Mouse (Mus musculus) MEL (cell line): Measurements from ENCODE around the gene Vamp2. TPM values are rescaled to one million over a fixed set of nuclear protein-coding genes. Genes with fewer than 3 reads are reported as not detected.

ENCODE experiments used
- DNase-seq: peaks from one replicate; pipeline ENCODE4 v3.0.0; 2011; ENCODE audit warnings: low read depth, low spot score
- H3K27ac ChIP-seq: 2 replicates; pipeline ENCODE4 v1.5.1; 2012; ENCODE audit warnings: low read depth, mild to moderate bottlenecking, control low read depth, low read length, moderate library complexity; ENCODE audit not compliant: control insufficient read depth
- H3K27me3 ChIP-seq, 2 experiments: fragments of 150-350 bp in 1 of 2; sonication (generic) in 1 of 2; 2 replicates each; pipeline ENCODE4 v1.6.1; 2012; ENCODE audit warnings: low read length in 2 of 2, mild to moderate bottlenecking in 2 of 2, improper control_type of control experiment in 1 of 2, moderate library complexity in 1 of 2; ENCODE audit not compliant: insufficient read depth in 2 of 2, control insufficient read depth in 1 of 2
- H3K36me3 ChIP-seq, 2 experiments: 2 replicates each; pipeline ENCODE4 v1.6.1; 2012 to 2014; ENCODE audit warnings: low read length in 2 of 2, improper control_type of control experiment in 1 of 2, inconsistent platforms in 1 of 2, mild to moderate bottlenecking in 1 of 2; ENCODE audit not compliant: insufficient read depth in 2 of 2, control insufficient read depth in 1 of 2
- H3K4me1 ChIP-seq, 2 experiments: fragments of 150-350 bp in 1 of 2; sonication (generic) in 1 of 2; 2 replicates each; pipeline ENCODE4 v1.6.1; 2012; ENCODE audit warnings: low read length in 2 of 2, improper control_type of control experiment in 1 of 2, mild to moderate bottlenecking in 1 of 2; ENCODE audit not compliant: insufficient read depth in 2 of 2, control insufficient read depth in 1 of 2
- H3K4me3 ChIP-seq, 2 experiments: fragments of 150-350 bp in 1 of 2; sonication (generic) in 1 of 2; 2 replicates each; pipeline ENCODE4 v1.5.1; 2012; ENCODE audit warnings: low read depth in 2 of 2, low read length in 2 of 2, mild to moderate bottlenecking in 2 of 2, moderate library complexity in 2 of 2, control low read depth in 1 of 2, improper control_type of control experiment in 1 of 2; ENCODE audit not compliant: control insufficient read depth in 1 of 2, insufficient read depth in 1 of 2
- H3K79me2 ChIP-seq: 2 replicates; pipeline ENCODE4 v1.6.1; 2012; ENCODE audit warnings: mild to moderate bottlenecking, low read length, moderate library complexity; ENCODE audit not compliant: control insufficient read depth, poor library complexity, insufficient read depth
- H3K9ac ChIP-seq: 2 replicates; pipeline ENCODE4 v1.6.1; 2012; ENCODE audit warnings: low read depth, mild to moderate bottlenecking, control low read depth, low read length, moderate library complexity; ENCODE audit not compliant: control insufficient read depth, poor library complexity, severe bottlenecking
- H3K9me3 ChIP-seq: fragments of 150-350 bp; sonication (generic); replicated peaks from 2 replicates; pipeline ENCODE4 v1.6.1; 2012; ENCODE audit warnings: mild to moderate bottlenecking, low read length, improper control_type of control experiment, moderate library complexity; ENCODE audit not compliant: insufficient read depth
- BHLHE40 ChIP-seq: IDR thresholded peaks from 2 replicates; pipeline ENCODE4 v1.6.1; 2012; ENCODE audit warnings: low read depth, mild to moderate bottlenecking, inconsistent platforms, low read length, improper control_type of control experiment, borderline replicate concordance
- CHD1 ChIP-seq: IDR thresholded peaks from 2 replicates; pipeline ENCODE4 v1.6.1; 2012; ENCODE audit warnings: low read depth, mild to moderate bottlenecking, inconsistent platforms, low read length, improper control_type of control experiment
- CHD2 ChIP-seq: IDR thresholded peaks from 2 replicates; pipeline ENCODE4 v1.6.1; 2011; ENCODE audit warnings: low read length, improper control_type of control experiment
- CTCF ChIP-seq, 3 experiments: IDR thresholded peaks in 2 of 3; conservative IDR thresholded peaks in 1 of 3; 2 replicates each; pipeline ENCODE4 v1.5.1; 2011 to 2012; ENCODE audit warnings: low read length in 3 of 3, low read depth in 2 of 3, mild to moderate bottlenecking in 2 of 3, improper control_type of control experiment in 1 of 3, inconsistent platforms in 1 of 3, mixed read lengths in 1 of 3, moderate library complexity in 1 of 3; ENCODE audit not compliant: control insufficient read depth in 1 of 3, insufficient read depth in 1 of 3, poor library complexity in 1 of 3, severe bottlenecking in 1 of 3
- GABPA ChIP-seq: IDR thresholded peaks from 2 replicates; pipeline ENCODE4 v1.6.1; 2012; ENCODE audit warnings: low read depth, mild to moderate bottlenecking, inconsistent platforms, low read length, improper control_type of control experiment, moderate library complexity
- HCFC1 ChIP-seq: IDR thresholded peaks from 2 replicates; pipeline ENCODE4 v1.6.1; 2012; ENCODE audit warnings: low read depth, mild to moderate bottlenecking, inconsistent platforms, low read length, improper control_type of control experiment, moderate library complexity
- MEF2A ChIP-seq: IDR thresholded peaks from 2 replicates; pipeline ENCODE4 v1.6.1; 2014; ENCODE audit warnings: low read depth, mild to moderate bottlenecking, inconsistent platforms, low read length, improper control_type of control experiment; ENCODE audit not compliant: poor library complexity, insufficient replicate concordance, severe bottlenecking; ENCODE audit errors: extremely low read depth
- MXI1 ChIP-seq: IDR thresholded peaks from 2 replicates; pipeline ENCODE4 v1.6.1; 2011; ENCODE audit warnings: mild to moderate bottlenecking, low read depth, low read length, improper control_type of control experiment
- MYB ChIP-seq: IDR thresholded peaks from 2 replicates; pipeline ENCODE4 v1.6.1; 2011; ENCODE audit warnings: mild to moderate bottlenecking, low read depth, low read length, improper control_type of control experiment
- NELFE ChIP-seq: IDR thresholded peaks from 2 replicates; pipeline ENCODE4 v1.6.1; 2011; ENCODE audit warnings: low read depth, low read length, improper control_type of control experiment
- POLR2A ChIP-seq, 2 experiments: IDR thresholded peaks; 2 replicates each; pipeline ENCODE4 v1.6.1; 2011 to 2012; ENCODE audit warnings: low read length in 2 of 2, mild to moderate bottlenecking in 2 of 2, control low read depth in 1 of 2, improper control_type of control experiment in 1 of 2, low read depth in 1 of 2, moderate library complexity in 1 of 2; ENCODE audit not compliant: control insufficient read depth in 1 of 2, insufficient read depth in 1 of 2, poor library complexity in 1 of 2
- POLR2AphosphoS2 ChIP-seq: IDR thresholded peaks from 2 replicates; pipeline ENCODE4 v1.6.1; 2011; ENCODE audit warnings: low read length, improper control_type of control experiment
- POLR2AphosphoS5 ChIP-seq: IDR thresholded peaks from 2 replicates; pipeline ENCODE4 v1.6.1; 2012; ENCODE audit warnings: low read depth, borderline replicate concordance, mild to moderate bottlenecking, inconsistent platforms, low read length, moderate library complexity, mixed read lengths
- RCOR1 ChIP-seq: IDR thresholded peaks from 2 replicates; pipeline ENCODE4 v1.6.1; 2012; ENCODE audit warnings: low read depth, mild to moderate bottlenecking, inconsistent platforms, low read length, improper control_type of control experiment
- SMC3 ChIP-seq: IDR thresholded peaks from 2 replicates; pipeline ENCODE4 v1.6.1; 2011; ENCODE audit warnings: low read depth, low read length, improper control_type of control experiment
- TAL1 ChIP-seq: IDR thresholded peaks from 2 replicates; pipeline ENCODE4 v1.6.1; 2012; ENCODE audit warnings: mild to moderate bottlenecking, inconsistent platforms, low read length, moderate library complexity, mixed read lengths
- TCF12 ChIP-seq: IDR thresholded peaks from 2 replicates; pipeline ENCODE4 v1.6.1; 2014; ENCODE audit warnings: low read depth, mild to moderate bottlenecking, inconsistent platforms, low read length, improper control_type of control experiment, moderate library complexity
- USF1 ChIP-seq: IDR thresholded peaks from 2 replicates; pipeline ENCODE4 v1.6.1; 2014; ENCODE audit warnings: low read depth, mild to moderate bottlenecking, inconsistent platforms, low read length, improper control_type of control experiment, moderate library complexity
- ZKSCAN1 ChIP-seq: IDR thresholded peaks from 2 replicates; pipeline ENCODE4 v1.6.1; 2012; ENCODE audit warnings: low read depth, mild to moderate bottlenecking, inconsistent platforms, low read length, improper control_type of control experiment, moderate library complexity
- ZMIZ1 ChIP-seq: IDR thresholded peaks from 2 replicates; pipeline ENCODE4 v1.6.1; 2012; ENCODE audit warnings: low read depth, mild to moderate bottlenecking, inconsistent platforms, low read length, improper control_type of control experiment, moderate library complexity
- polyA plus RNA-seq, 2 experiments: library from polyadenylated mRNA; stranded (reverse) in 1 of 2; unstranded in 1 of 2; fragments of >175 nt in 1 of 2; fragments of >200 nt in 1 of 2; gene quantifications; 2 replicates each; pipeline versions ENCODE4 v1.2.1 to v1.2.4; 2012; ENCODE audit warnings: low replicate concordance in 2 of 2, low read depth in 1 of 2; ENCODE audit not compliant: insufficient read length in 2 of 2, insufficient read depth in 1 of 2, missing spikeins in 1 of 2
- total RNA-seq: library from RNA; depleted of rRNA; stranded (reverse); fragments of 300-350 nt; gene quantifications from 2 replicates; pipeline ENCODE4 v1.2.3, GENCODE M21; 2012

The Vamp2 gene
- total and polyA plus RNA-seq, 3 experiments: 3.3 to 28.9 TPM; not detected in 1

- Histone ChIP-seq H3K36me3 (peaks cover 0 to 11% of the 10 kb centered on the region in 2 experiments; a peak in 2 of 4 replicates), H3K27me3 (no peaks in the 10 kb centered on the region), H3K4me1 (peaks cover 14 to 21% of the 10 kb centered on the region in 2 experiments), H3K9me3 (no peaks in the 10 kb centered on the region), H3K27ac (no peak overlapping the region), H3K79me2 (peaks cover 17% of the 10 kb centered on the region), H3K4me3 (no peak overlapping the region), H3K9ac (no peak overlapping the region)
- TF ChIP-seq SMC3 (no peak), MYB (no peak), POLR2AphosphoS5 (no peak)
- no peak for DNase-seq
Observed at GRCm38 (mm10) chr11:69101604-69102402, 13.5 kb downstream of the Vamp2 start.

- Histone ChIP-seq H3K4me1 (peaks cover 14 to 21% of the 10 kb centered on the region in 2 experiments), H3K4me3 (no peak overlapping the region), H3K9me3 (no peaks in the 10 kb centered on the region), H3K36me3 (peaks cover 0 to 11% of the 10 kb centered on the region in 2 experiments; a peak in 2 of 4 replicates), H3K27ac (no peak overlapping the region), H3K27me3 (no peaks in the 10 kb centered on the region), H3K79me2 (peaks cover 17% of the 10 kb centered on the region), H3K9ac (no peak overlapping the region)
- DNase-seq: no peak
- TF ChIP-seq POLR2AphosphoS2 (no peak), CTCF (IDR thresholded peaks at IDR 0.05 in 2 of 3, conservative IDR thresholded peaks at IDR 0.05 in 1 of 3; ENCODE audit: control insufficient read depth in 1 of 3, insufficient read depth in 1 of 3, low read depth in 2 of 3, low read length in 3 of 3, poor library complexity in 1 of 3, severe bottlenecking in 1 of 3) (no peak), CHD1 (no peak), ZKSCAN1 (no peak), USF1 (no peak), MXI1 (no peak), BHLHE40 (no peak), CHD2 (no peak), TCF12 (no peak), MEF2A (no peak), GABPA (no peak), POLR2A (IDR thresholded peaks at IDR 0.05; ENCODE audit: control insufficient read depth in 1 of 2, insufficient read depth in 1 of 2, low read depth in 1 of 2, low read length in 2 of 2, poor library complexity in 1 of 2) (no peak), NELFE (no peak), ZMIZ1 (no peak), RCOR1 (no peak), SMC3 (no peak), TAL1 (no peak), HCFC1 (no peak)
Observed at GRCm38 (mm10) chr11:69102403-69102725, 14.1 kb downstream of the Vamp2 start.
